Mouse (Mus musculus) WW6 (cell line): ENCODE data around the gene Phf21b.
"Not testable (repeated sequence)": the region's sequence is repeated elsewhere in the genome, so short reads cannot be mapped to it uniquely, and the experiment has no call there.

Source experiments
- DNase-seq: peaks from one replicate; pipeline ENCODE4 v3.0.0-alpha.2; 2013; ENCODE audit warnings: low read depth, low spot score

Phf21b gene

DNA sequence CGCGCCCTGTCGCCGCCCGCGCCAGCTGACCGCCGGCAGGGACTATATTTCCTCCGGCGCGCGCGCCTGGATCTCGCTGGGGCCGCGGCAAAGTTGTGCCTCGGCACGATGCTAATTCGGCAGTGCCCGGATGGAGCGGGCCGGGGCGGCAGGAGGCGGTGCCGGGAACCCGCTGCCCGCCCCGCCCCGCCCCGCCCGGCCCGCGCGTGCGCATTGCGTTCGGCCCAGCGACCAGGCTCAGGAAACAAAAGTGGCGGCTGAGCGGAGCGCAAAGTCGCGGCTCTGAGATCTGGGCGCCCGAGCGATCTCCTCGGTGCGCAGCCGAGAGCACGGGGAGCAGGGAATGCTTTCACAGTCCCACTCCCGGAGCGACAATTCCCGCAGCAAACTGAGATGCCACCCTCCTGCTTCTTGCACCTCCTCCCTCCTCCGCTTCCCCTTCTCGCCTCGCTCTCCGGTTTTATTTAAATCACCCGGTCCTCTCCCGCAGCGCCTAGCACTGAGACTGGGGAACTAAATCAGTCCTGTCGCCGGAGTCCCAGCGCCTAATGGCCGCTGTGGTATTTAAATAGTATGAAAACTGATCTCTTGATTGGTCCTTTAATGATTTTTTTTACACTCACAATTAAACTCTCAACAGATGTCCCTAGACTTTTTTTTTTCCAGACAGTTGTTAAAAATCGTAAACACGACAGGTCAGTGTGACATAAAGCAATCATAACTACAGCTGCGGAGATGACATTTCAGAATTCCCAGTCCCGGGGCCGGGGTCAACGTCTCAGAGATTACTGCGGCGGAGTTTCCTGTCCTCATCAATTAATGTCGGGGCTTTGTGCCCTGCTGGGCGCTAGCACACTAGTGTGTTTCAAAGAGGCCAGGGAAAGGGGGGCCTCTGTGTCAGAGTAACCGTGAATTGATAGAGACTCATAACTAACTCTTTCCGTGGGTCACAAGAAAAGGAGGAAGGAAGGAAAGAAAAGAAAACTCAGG is at the start of gene Phf21b:
Phf21b (minus strand) TSS at position 44 of the 990 bp plus-strand sequence.
- DNase-seq: peak; percentile 42

DNA sequence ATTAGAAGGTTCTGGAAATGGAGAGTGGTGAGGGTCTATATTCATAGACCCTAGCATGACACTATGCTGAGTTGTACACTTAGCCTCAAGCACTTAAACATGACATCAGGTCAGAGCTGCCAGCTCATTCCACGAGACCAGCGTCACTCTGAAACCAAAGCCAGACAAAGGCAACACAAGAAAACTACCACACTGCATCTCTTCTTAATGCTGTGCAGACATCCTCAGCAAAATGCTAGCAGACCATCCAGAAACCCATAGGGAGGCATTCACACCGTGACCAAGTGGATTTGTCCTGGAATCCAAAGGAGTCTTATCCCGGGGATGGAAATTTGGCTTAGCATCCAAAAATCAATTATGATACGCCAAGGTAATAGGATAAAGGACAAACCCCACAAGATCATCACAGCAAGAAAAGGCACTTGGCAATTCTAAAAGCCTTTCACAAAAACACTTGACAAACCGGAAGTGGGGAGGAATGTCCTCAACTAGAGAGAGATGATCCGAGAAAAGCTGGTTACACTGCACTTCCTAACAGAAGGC is 48.1 kb upstream of the Phf21b start:
- DNase-seq: no peak

DNA sequence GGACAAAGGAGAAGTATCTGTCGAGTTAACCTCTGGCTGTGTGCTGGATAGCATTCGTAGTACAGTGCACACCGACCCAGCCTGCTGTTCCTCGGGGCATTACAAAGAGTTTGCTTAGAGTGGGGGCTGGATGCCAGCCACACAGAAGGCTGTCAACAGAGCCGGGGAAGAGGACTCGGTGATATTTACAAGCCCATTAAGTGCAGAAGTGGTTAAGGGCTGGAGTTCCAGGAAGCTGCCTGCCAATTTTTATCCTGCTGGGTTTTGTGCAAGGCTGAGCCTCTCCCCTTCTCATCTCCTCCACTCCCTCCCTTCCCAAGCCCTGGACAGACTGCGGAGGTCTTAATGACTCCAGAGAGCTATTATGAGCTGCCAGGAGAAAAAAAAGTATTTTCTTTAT is 42.2 kb upstream of the Phf21b start:
- no peak for DNase-seq

DNA sequence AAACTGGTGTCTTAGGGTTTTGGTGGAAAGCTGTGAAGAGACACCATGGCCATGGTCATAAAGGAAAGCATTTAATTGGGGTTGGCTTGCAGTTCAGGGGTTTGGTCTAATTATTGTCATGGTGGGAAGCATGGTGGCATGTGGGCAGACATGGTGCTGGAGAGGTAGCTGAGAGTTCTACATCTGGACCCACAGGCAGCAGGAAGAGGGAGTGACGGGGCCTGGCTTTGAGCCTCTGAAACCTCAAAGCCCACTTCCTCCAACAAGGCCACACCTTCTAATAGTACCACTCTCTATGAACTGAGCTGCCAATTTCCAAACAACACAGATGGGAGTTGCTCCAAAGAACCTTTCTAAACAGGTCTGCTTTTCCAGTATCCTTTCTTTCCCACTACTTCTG is 40.8 kb upstream of the Phf21b start:
- DNase-seq: no peak

DNA sequence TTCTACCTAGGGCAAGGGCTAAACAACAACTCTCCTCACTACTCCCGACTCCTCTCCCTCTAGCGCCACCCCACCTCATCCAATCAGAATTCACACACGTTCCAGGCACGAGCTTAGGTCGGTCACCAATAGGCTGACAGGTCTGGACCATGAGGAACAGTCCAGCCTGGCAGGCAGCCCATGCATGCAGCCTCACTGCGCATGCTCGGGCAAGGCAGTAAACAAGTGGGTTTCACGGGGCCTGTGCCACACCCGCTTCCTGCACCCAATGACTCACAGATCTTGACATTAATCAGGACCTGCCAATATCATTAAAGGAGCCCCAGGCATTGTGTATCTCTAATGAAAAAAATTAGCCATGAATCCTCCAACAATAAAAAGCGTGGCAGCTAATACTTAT is 40.4 kb upstream of the Phf21b start:
- DNase-seq: not testable (repeated sequence)

DNA sequence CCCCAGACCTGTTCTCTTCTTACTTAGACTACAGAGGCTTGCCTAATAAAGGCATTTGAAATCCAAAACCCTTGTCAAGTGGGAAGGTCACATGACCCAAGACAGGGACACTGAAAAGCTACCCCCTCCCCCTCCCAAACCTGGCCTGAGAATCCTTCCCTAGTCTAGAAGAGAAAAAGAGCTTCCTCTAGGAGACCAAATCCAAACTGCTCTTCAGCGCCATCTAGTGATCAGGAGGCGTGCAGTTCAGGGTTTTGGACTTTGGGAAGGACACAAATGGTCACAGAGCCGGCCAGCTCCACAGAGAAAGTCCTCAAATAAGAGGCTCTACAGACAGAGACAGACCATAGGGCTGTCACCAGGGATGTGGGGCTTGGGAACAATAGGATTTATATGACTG is 35.8 kb upstream of the Phf21b start:
- DNase-seq: peak; percentile 45

DNA sequence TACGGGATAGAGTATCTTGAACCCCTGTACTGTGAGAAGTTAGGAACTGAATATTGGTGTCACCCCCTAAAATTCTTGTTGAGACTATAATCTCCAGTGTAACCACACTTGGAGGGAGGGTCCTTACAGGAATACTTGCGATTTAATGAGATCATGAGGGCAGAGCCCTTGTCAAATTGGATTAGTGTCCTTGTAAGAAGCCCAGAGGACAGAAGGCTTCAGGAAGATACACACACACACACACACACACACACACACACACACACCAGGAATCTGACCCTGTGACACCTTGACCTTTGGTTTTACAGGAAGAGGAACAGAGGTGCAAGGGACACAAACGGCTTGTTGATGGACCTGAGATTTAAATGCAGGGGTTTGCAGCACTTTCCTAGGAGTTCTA is 35.4 kb upstream of the Phf21b start:
- no peak for DNase-seq

DNA sequence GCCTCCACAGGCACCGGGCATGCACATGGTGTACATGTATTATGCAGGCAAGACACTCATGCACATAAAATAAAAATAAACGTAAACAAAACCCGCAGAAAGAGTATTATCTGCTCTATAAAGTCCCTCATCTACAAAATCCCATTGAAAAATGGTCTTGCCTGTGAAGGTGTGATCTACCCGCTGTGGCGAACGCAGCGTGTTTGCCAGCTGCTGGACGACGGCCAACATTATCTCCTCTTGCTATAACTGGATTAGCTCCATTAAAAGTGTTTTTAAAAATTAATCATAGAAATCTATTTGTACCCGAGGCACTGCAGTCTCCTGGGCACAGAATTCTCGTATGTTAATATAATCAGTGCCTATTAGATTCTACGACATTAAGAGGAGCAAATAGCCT is 32.2 kb upstream of the Phf21b start:
- no peak for DNase-seq

DNA sequence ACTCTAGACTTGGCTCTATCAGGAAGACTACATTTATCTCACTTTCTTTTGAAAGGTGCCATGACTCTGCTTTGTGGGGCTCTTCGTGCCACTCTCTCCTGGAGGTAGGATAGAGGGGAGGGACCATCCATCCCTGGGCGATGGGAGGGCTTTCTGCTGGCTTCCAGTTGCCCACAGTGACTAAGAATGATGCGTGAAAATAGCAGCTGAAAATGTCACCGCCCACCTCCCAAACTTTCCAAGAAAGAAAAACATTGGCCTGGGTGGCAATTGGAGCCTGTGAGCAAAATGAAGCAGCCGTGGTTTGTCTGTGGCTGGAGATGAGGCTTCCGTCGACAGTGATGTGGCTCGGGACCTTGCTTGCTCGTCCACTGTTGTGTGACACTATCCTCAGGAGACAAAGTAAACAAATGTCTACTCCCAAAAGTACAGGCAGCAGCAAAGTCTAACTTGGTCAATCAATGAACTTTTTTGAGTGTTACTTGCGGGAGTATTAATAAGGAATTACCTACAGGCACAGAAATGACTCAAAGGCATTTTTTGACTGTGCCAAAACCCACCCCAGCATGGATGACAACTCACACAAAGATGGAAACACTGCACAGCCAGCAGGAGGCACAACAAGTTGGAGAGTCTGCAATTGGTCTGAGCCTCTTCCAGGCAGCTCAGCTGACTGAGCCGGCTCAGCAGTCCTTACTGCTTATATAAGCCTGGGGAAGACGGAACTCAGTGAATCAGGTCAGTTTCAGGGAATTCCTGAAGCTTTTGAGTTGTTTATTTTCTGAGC is 21.4 kb upstream of the Phf21b start:
- no peak for DNase-seq

DNA sequence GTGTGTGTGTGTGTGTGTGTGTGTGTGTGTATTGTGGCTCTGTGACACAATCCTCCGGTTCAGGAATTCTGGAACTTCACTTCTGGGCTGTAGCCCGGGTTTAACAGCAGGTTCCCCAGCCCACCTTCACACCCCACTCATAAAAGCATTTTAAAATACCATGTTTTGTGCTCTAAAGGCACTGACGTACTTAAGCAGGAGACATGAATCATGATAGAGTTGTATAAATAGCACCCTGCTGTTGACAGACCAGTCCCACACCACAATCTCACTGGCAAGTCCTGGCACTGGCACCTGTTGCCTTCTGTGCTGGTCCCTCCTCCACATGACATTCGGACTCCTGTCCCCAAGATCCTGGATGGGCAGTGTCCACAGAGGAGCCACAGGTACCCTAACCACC is 18.0 kb upstream of the Phf21b start:
- no peak for DNase-seq

DNA sequence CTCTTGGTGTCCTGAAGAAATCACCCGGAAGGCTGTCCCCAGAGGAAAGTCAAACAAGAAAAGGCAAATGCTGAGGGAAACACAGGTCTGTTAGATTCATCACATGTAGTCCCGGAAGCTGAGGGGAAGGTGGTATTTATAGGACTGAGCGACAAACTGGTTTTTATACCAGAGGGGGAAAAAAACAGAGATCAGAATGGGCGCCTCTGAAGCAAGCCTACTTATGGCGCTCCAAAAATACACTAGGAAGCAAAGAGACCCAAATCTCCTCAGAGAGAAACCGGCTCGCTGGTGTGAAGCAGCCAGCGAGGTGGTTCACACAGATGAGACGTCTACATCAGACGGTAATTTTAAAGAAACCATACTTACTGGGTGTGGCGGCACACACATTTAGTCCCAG is 17.2 kb upstream of the Phf21b start:
- DNase-seq: no peak

DNA sequence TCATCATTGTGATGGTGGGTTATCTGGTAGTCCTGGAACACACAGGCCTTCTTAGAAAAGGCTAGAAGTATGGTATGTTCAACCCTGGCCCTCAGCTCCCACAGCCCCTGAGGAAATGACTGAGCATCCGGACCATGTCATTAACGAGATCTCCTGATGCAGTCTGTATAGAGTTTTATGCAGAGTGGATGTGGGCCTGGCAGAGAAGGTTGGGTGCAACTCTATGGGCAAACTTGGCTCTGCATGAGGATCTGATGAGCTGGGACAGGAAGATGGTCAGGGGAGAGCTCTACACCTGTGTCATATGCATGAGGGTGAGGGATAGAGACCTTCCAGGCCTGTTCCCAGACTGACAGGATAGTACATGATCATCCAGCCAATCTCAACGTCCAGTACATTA is 16.0 kb upstream of the Phf21b start:
- DNase-seq: no peak

DNA sequence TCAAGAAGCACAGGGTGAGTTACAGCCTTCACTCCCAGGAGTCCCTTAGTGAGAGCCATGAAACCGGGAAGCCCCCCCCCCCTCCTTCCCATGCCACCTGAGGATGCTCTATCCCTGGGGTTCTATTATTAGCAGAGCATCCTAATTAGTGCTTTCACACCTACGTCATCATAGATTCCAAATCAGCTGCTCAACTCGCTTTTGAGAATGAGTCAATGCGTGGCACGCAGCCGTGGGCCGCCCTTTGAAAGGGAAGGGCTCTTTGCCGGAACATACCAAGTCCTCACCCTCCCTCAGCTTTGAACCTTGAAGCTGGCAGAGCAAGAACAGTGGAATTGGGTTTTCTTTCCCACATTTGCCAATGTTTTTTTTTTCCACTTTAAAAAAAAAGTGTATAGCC is 6.1 kb upstream of the Phf21b start:
- DNase-seq: no peak

DNA sequence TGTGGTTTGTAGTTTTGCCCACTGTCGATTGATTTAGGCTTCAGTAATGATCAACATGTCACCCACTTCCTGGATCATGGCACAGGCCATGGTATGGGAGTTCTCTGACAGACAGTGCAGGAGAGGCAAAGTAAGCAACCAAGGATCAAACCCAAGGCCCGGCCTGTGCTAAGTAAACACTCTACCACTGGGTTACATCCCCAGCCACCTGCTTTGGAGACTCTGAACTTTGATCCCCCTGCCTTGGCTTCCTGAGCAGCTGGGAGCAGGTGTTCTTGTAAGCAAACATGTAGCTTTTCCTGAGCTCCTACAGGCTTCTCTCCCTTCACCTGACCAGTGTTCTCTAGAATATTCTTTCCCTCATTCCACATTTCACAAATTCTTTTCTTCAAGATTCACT is 1.8 kb upstream of the Phf21b start:
- DNase-seq: no peak

DNA sequence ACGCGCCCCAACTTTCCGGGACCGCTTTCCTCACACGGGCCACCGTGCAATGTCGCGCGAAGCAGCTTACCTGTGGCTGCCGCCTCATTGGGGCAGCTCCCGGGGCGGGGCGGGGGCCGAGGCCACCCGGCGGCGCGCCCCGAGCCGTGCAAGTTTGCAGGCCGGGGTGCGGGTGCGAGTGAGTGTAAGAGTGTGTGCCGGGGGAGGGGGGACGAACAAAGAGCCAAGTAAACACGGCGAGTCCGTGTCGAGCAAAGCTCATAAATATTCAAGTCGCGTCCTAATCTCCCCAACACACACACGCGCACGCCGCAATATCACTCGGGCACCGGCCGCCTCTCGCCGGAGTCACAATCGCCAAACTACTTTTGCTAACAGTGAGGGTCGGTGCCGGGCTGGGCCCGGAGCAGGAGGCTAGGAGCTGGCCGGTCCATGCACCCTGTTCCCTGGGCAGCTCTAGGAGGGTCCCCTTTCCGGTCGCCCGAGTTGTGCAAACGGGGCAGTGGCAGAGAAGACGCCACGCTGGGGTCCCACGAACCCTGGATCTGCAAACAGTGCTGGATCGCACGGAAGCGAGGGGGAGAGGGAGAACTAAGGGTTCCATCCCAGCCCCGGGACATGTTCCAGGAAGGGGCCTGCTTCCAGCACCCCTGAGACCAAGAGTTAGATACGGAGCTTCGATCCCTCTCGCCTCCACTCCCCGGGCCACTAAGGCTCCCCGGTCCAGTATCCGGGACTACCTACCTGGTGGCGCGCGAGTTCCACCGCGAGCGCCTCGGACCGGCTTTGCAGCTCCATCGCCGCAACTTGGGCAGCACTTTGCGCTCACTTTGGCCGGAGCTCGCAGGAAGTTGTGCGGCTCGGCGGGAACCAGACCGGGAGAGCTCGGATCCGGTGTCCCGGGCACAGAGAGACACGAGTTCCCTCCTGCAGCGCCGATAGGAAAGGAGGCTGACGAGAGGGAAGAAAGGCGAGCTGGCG is 638 bp downstream of the Phf21b start:
- no peak for DNase-seq

DNA sequence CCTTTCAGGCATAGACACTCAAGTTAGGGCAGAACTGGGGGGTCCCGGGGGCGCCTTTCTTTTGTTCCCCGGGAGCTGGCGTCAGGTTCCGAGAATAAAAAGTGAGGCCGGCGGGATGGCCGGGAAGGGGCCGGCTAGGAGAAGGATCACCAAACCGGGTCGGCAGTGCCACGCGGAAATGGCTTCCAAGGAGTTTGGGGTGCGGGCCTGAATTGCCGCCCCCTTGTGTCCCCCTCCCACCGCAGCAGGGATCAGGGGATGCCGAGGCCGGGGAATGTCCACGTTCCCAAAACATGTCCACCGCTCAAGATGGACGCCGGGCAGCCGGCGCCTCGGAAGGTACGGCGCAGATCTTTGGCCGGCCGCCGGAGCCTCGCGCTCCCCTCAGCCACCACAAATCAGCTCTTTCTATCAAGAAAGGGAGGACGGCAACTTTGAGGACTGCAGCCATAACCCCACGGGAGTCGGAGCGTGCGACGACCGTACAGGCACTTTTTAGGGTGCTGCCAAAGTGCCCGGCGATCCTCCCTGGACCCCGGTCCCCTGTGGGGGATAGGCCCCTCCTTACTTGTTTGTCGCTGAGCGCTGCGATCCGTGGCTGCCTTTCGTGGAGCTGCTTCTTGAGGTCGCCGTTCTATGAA is 1.6 kb downstream of the Phf21b start:
- no peak for DNase-seq

DNA sequence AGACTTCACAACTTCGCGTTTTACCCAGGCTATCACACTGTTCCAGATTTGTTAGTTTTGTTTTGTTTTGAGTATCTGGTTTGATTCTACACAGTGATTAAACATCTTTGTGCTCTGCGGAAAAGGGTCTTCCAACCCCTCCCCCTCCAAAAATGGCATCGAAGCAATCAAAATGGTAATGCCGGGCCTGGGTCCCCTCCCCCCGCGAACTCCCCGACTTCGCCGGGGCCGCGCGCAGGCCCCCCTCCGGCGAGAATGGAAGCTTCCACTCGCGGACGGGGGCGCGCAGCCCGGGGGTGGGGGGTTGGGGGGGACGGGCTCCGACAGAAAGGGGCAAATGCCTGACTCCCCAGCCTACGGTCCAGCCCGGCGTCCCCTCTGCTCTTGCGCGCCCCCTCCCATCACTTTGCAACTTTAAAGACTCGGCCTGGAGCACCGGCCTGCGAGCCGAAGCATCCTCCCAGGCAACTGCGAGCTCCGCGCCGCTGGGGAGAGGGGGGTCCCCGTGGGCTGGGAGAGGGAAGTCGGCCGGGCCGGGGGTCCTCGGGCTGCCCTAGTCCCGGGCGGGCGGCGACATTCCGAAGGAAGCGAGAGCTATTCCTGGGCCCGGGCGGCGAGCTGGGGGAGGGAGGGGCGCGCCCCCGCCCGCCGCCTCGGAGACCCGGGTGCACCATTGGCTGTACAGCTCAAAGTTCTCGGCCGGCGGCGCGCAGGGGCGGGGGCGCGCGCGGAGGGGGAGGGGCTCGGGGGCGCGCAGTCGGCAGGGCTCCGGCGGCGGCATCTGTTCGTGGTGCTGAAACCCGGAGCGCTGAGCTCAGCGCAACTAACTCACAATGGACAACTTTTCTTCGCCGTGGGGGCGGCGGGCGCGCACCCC is 2.4 kb downstream of the Phf21b start:
- DNase-seq: no peak

DNA sequence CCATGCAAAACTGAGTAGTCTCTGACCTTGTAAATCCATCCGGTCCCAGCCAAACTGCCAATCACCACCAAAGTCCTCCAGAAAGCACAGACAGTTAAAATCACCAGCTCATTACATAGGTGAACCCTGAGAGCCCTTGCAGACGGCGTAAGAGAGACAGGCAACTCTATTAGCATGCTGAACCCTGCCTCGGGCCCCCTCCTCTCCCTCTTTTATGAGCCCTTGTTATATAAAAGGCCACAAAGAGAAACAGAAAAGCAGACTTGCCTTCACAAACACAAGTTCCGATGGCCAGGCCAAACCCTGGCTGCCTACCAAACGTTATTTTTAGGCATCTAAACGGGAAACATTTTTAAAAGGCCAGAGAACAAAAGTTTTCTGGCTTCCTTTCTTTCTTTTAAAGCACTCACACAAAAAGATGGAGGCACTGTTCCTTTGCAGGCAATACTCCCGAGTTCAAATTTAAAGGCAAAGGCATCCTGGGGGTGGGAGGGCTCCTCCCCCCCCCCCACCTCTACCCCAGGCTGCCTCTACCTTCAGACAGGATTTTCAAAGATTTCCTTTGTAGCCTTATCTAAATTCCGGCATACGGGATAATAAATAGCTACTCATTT is 3.3 kb downstream of the Phf21b start:
- DNase-seq: no peak

DNA sequence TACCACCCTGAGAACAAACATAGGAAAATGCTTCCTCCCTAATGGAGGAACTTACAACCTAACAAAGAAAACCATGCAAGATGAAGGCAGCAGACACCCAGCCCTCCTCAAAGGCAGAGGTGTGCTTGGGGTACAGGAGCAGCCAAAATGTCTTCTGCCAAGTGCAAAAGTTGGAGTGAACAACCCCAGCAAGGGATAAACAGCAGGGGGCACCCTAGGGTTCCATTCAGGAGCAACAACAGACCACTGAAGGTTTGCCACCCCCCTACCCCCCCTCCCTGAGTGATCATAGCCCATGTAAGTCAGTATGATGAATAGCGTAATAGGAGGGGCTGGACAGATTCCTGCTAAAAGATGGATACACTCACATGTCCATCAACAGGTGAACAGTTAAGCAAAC is 5.5 kb downstream of the Phf21b start:
- DNase-seq: no peak
